Mouse (Mus musculus) 3134 (cell line): ENCODE measurements around the gene Spo11.

Experiments
- DNase-seq: peaks from one replicate; pipeline ENCODE4 v3.0.0-alpha.2; 2011; ENCODE audit warnings: low spot score; ENCODE audit not compliant: insufficient read length; ENCODE audit errors: extremely low read depth

Spo11 gene

GRCm38 (mm10) chr2:172958579-172958978, 18.9 kb upstream of the Spo11 start:
- DNase-seq = no peak

- no peak for DNase-seq
Observed at GRCm38 (mm10) chr2:172959006-172959768, 18.3 kb upstream of the Spo11 start.

- DNase-seq = no peak
Observed at GRCm38 (mm10) chr2:172960350-172960749, 17.1 kb upstream of the Spo11 start.

- no peak for DNase-seq
Observed at GRCm38 (mm10) chr2:172961211-172961610, 16.3 kb upstream of the Spo11 start.

GRCm38 (mm10) chr2:172965249-172965648, 12.3 kb upstream of the Spo11 start:
- DNase-seq = peak; percentile 69

GRCm38 (mm10) chr2:172966480-172966879, 11.0 kb upstream of the Spo11 start:
- no peak for DNase-seq

- DNase-seq = no peak
Observed at GRCm38 (mm10) chr2:172971865-172972264, 5.6 kb upstream of the Spo11 start.

GRCm38 (mm10) chr2:172973806-172974565, 3.5 kb upstream of the Spo11 start:
- DNase-seq = no peak

GRCm38 (mm10) chr2:172974701-172975100, 2.8 kb upstream of the Spo11 start:
- no peak for DNase-seq

- DNase-seq = no peak
Observed at GRCm38 (mm10) chr2:172975159-172975558, 2.3 kb upstream of the Spo11 start.

GRCm38 (mm10) chr2:172976661-172977238, 750 bp upstream of the Spo11 start:
- no peak for DNase-seq

GRCm38 (mm10) chr2:172978131-172978633, 682 bp downstream of the Spo11 start:
- DNase-seq = no peak

- no peak for DNase-seq
Observed at GRCm38 (mm10) chr2:172979666-172980345, 2.3 kb downstream of the Spo11 start.

- no peak for DNase-seq
Observed at GRCm38 (mm10) chr2:172982776-172983561, 5.5 kb downstream of the Spo11 start.

GRCm38 (mm10) chr2:172990161-172990560, 12.7 kb downstream of the Spo11 start:
- DNase-seq = no peak

- peak; percentile 32 for DNase-seq
Observed at GRCm38 (mm10) chr2:172996207-172996606, 18.7 kb downstream of the Spo11 start.

- DNase-seq = no peak
Observed at GRCm38 (mm10) chr2:172997748-172998147, 20.2 kb downstream of the Spo11 start.

- no peak for DNase-seq
Observed at GRCm38 (mm10) chr2:172998478-172998877, 21.0 kb downstream of the Spo11 start.

GRCm38 (mm10) chr2:172999630-173000284, 22.3 kb downstream of the Spo11 start, which contains the start of gene Rae1:
Gene Rae1, plus strand, starts transcription at chr2:173000117.
- peak; percentile 97 for DNase-seq

- DNase-seq = peak; percentile 88
Observed at GRCm38 (mm10) chr2:173000285-173000652, 22.8 kb downstream of the Spo11 start.
